Mouse (Mus musculus) forebrain, embryonic 14.5 days (tissue): ENCODE data around the gene Lrrfip1. TPM values are rescaled to one million over a fixed set of nuclear protein-coding genes. Genes with fewer than 3 reads are reported as not detected.

Source experiments
- ATAC-seq: fragments of 200-750 bp; cut with Nextera tagmentation; 2 replicates; pipeline ENCODE4 v1.8.0; 2017; ENCODE audit warnings: mild to moderate bottlenecking, moderate library complexity
- DNase-seq: peaks from one replicate; pipeline ENCODE4 v3.0.0-alpha.2; 2015; ENCODE audit warnings: low spot score
- H3K27ac ChIP-seq: fragments of 300-500 bp; sonication (generic); 2 replicates; pipeline ENCODE4 v1.5.1; 2014; ENCODE audit warnings: low read depth, mild to moderate bottlenecking, control low read depth, low read length, moderate library complexity
- H3K27me3 ChIP-seq: fragments of 300-500 bp; sonication (generic); replicated peaks from 2 replicates; pipeline ENCODE4 v1.6.1; 2014; ENCODE audit warnings: low read length, control low read depth, mixed read lengths; ENCODE audit not compliant: control insufficient read depth, insufficient read depth
- H3K36me3 ChIP-seq: fragments of 300-500 bp; sonication (generic); 2 replicates; pipeline ENCODE4 v1.6.1; 2014; ENCODE audit warnings: low read length, control low read depth; ENCODE audit not compliant: control insufficient read depth, insufficient read depth
- H3K4me1 ChIP-seq: fragments of 300-500 bp; sonication (generic); 2 replicates; pipeline ENCODE4 v1.6.1; 2014; ENCODE audit warnings: antibody characterized with exemption, low read length, control low read depth; ENCODE audit not compliant: control insufficient read depth, insufficient read depth
- H3K4me2 ChIP-seq: fragments of 300-500 bp; sonication (generic); 2 replicates; pipeline ENCODE4 v1.6.1; 2014; ENCODE audit warnings: mild to moderate bottlenecking, control low read depth, low read length
- H3K4me3 ChIP-seq: fragments of 300-500 bp; sonication (generic); 2 replicates; pipeline ENCODE4 v1.5.1; 2014; ENCODE audit warnings: low read depth, low read length, control low read depth
- H3K9ac ChIP-seq: fragments of 300-500 bp; sonication (generic); 2 replicates; pipeline ENCODE4 v1.6.1; 2014; ENCODE audit warnings: mild to moderate bottlenecking, low read length, control low read depth, moderate library complexity
- H3K9me3 ChIP-seq: fragments of 300-500 bp; sonication (generic); replicated peaks from 2 replicates; pipeline ENCODE4 v1.6.1; 2016; ENCODE audit warnings: low read length, control low read depth, mixed read lengths; ENCODE audit not compliant: control insufficient read depth
- WGBS: fragments of 180-500 bp; shearing (Covaris S2); extraction: QIAGEN DNeasy Blood & Tissue Kit; methylation state at CpG from one replicate; pipeline ENCODE4 v1.1.7; 2014; 5-methylcytosine and 5-hydroxymethylcytosine counted together
- polyA plus RNA-seq: library from polyadenylated mRNA; unstranded; fragments of >200 nt; fragmentation: Nextera tagmentation; extraction: Ambion mirVana; gene quantifications from 2 replicates; pipeline ENCODE4 v1.2.1, GENCODE M21; 2014

The Lrrfip1 gene
- polyA plus RNA-seq, result 27.2 and 35.6 TPM in 2 replicates

GRCm38 (mm10) chr1:90998268-90998890 is at the start of gene Lrrfip1:
Gene Lrrfip1, plus strand, starts transcription at chr1:90998737.
- DNase-seq (peak; percentile 59), ATAC-seq (peak; percentile 86)
- Histone ChIP-seq H3K9me3 (no peaks in the 10 kb centered on the region), H3K4me2 (peak within 1 kb of the TSS; percentile 98), H3K4me1 (peaks cover 6% of the 10 kb centered on the region; the same call in 1 of the 2 replicates), H3K27me3 (no peaks in the 10 kb centered on the region), H3K4me3 (peak within 1 kb of the TSS; percentile 69), H3K27ac (peak within 1 kb of the TSS; percentile 33; the same call in 1 of the 2 replicates), H3K9ac (peak within 1 kb of the TSS; percentile 81), H3K36me3 (no peaks in the 10 kb centered on the region)
- WGBS, result 1% methylated on average over 59 of the region's 59 CpGs

DNA sequence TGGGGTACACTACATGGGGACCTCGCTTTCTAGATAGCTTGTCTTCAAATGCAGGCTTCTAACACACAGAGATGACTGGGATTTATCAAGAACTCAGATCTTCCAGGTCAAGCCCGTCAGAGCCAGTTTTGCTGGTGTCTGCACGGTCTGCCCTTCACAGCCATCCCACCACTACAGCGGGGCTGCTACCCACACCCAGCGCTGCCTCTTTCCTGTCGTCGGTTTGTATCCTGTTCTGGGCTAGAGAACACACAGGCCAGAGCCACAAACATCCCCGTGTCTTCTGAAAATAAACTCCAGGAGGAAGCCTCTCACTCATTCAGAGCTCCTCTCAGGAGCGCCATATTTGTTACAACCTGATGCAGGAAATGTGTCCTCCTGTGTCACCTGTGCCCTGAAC is 49.2 kb upstream of the Lrrfip1 start:
- WGBS, result 82% methylated on average over 9 of the region's 9 CpGs
- H3K27ac ChIP-seq, result no peak overlapping the region

DNA sequence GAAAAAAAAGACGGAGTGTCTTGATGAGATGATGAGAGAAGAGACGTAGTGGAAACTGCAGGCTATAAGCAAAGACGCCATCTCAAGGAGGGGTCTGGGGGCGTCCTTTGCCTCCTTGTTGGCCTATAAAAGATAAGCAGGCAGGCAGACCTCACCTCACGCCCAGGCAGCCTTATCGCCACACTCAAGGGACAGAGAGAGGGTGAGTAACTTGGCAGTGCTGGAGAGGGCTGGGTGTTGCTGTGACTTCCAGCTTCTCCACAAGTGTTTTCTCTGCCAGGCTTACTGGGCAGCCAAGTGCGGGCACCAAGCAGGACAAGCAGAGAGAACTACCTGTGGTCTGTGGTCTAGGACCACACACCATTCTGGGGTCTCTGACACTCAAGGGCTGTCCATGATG is 46.9 kb upstream of the Lrrfip1 start:
- Histone ChIP-seq H3K27me3 (no peaks in the 10 kb centered on the region), H3K27ac (no peak overlapping the region), H3K4me1 (no peaks in the 10 kb centered on the region), H3K36me3 (no peaks in the 10 kb centered on the region), H3K4me3 (no peak overlapping the region), H3K9ac (no peak overlapping the region), H3K9me3 (no peaks in the 10 kb centered on the region), H3K4me2 (no peak overlapping the region)
- ATAC-seq (no peak), DNase-seq (no peak)
- WGBS, result 85% methylated on average over 7 of the region's 7 CpGs

More for the DNA sequence above, 49.2 kb upstream of the Lrrfip1 start:
- Histone ChIP-seq H3K4me1 (no peaks in the 10 kb centered on the region), H3K27me3 (no peaks in the 10 kb centered on the region), H3K9ac (no peak overlapping the region), H3K9me3 (no peaks in the 10 kb centered on the region), H3K36me3 (no peaks in the 10 kb centered on the region), H3K4me2 (no peak overlapping the region), H3K4me3 (no peak overlapping the region)
- no peak for ATAC-seq
- DNase-seq, result no peak

DNA sequence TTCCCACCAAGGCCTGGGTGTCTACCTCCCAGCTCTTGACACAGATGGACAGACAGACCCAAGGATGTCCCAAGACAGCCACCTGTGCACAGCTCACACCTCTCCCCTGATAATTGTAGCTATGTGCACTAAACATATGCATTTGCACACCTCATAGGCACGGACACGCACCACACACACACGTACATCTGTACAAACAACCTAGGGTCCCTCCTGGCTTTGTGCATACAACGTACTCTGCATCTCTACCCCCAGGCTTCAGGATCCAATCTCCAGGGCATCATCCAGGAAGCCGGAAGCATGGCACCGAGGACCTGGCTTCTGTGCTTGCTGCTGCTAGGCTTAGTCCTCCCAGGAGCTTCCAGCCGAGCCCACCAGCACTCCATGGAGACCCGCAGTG is 45.7 kb upstream of the Lrrfip1 start, which contains the start of gene Prlh:
TSS of gene Prlh (plus strand) at position 301 of the 400 bp plus-strand sequence.
- no peaks in the 10 kb centered on the region for H3K36me3 ChIP-seq
- no peak within 1 kb of the TSS for H3K4me2 ChIP-seq
- no peak within 1 kb of the TSS for H3K27ac ChIP-seq
- no peaks in the 10 kb centered on the region for H3K4me1 ChIP-seq
- H3K4me3 ChIP-seq, result no peak within 1 kb of the TSS
- no peak for ATAC-seq
- H3K9me3 ChIP-seq, result no peaks in the 10 kb centered on the region
- no peak for DNase-seq
- no peaks in the 10 kb centered on the region for H3K27me3 ChIP-seq
- no peak within 1 kb of the TSS for H3K9ac ChIP-seq
- WGBS, result 83% methylated on average over 8 of the region's 8 CpGs

- 73% methylated on average over 11 of the region's 11 CpGs for WGBS
- H3K27me3 ChIP-seq, result no peaks in the 10 kb centered on the region
- H3K27ac ChIP-seq, result no peak overlapping the region
- H3K9ac ChIP-seq, result no peak overlapping the region
- H3K36me3 ChIP-seq, result no peaks in the 10 kb centered on the region
- no peak overlapping the region for H3K4me3 ChIP-seq
- H3K4me2 ChIP-seq, result no peak overlapping the region
- ATAC-seq (no peak), DNase-seq (no peak)
- H3K4me1 ChIP-seq, result no peaks in the 10 kb centered on the region
- no peaks in the 10 kb centered on the region for H3K9me3 ChIP-seq
Measured at GRCm38 (mm10) chr1:90953688-90954087, 44.8 kb upstream of the Lrrfip1 start.

- Histone ChIP-seq H3K36me3 (no peaks in the 10 kb centered on the region), H3K4me1 (no peaks in the 10 kb centered on the region), H3K9ac (no peak overlapping the region), H3K4me3 (no peak overlapping the region), H3K4me2 (no peak overlapping the region), H3K27ac (no peak overlapping the region), H3K27me3 (no peaks in the 10 kb centered on the region), H3K9me3 (no peaks in the 10 kb centered on the region)
- peak; percentile 86; the same call in 1 of the 2 replicates for ATAC-seq
- DNase-seq, result peak; percentile 89
- WGBS, result 36% methylated on average over 7 of the region's 7 CpGs
Measured at GRCm38 (mm10) chr1:90956245-90957096, 42.1 kb upstream of the Lrrfip1 start.

- 48% methylated on average over 4 of the region's 4 CpGs for WGBS
- Histone ChIP-seq H3K4me2 (no peak overlapping the region), H3K4me1 (peaks cover 1% of the 10 kb centered on the region; the same call in 1 of the 2 replicates), H3K9me3 (no peaks in the 10 kb centered on the region), H3K27me3 (no peaks in the 10 kb centered on the region), H3K27ac (no peak overlapping the region), H3K36me3 (no peaks in the 10 kb centered on the region), H3K4me3 (no peak overlapping the region), H3K9ac (no peak overlapping the region)
- DNase-seq, result no peak
- ATAC-seq, result no peak
Measured at GRCm38 (mm10) chr1:90962526-90962925, 36.0 kb upstream of the Lrrfip1 start.

GRCm38 (mm10) chr1:90962994-90963393 is 35.5 kb upstream of the Lrrfip1 start:
- Histone ChIP-seq H3K9me3 (no peaks in the 10 kb centered on the region), H3K36me3 (no peaks in the 10 kb centered on the region), H3K4me1 (peaks cover 6% of the 10 kb centered on the region), H3K27me3 (no peaks in the 10 kb centered on the region), H3K9ac (no peak overlapping the region), H3K4me3 (no peak overlapping the region), H3K27ac (no peak overlapping the region), H3K4me2 (no peak overlapping the region)
- WGBS, result 13% methylated on average over 3 of the region's 3 CpGs
- ATAC-seq, result peak; percentile 29; the same call in 1 of the 2 replicates
- DNase-seq, result peak; percentile 60

DNA sequence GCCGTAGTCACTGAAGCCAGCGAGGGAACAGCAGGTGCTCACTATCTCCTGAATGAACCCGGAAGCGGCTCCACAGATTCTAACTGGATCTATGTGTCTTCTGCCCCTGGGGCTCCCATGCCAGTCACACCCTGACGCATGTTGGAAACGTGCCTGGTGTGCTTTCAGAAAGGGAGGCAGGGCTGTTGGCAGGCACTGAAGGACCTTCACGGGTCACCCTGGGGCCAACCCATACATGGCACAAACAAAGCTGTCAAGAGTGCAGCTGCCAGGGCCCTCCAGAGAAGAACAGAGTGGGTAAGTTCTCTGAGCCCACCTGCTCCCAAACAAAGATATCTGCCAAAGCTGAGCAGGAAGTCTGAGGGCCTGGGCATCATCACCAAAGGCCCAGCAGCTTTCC is 31.0 kb upstream of the Lrrfip1 start:
- peaks cover 7% of the 10 kb centered on the region for H3K4me1 ChIP-seq
- no peak overlapping the region for H3K27ac ChIP-seq
- ATAC-seq, result peak; percentile 79
- no peaks in the 10 kb centered on the region for H3K36me3 ChIP-seq
- 34% methylated on average over 7 of the region's 7 CpGs for WGBS
- no peaks in the 10 kb centered on the region for H3K27me3 ChIP-seq
- no peaks in the 10 kb centered on the region for H3K9me3 ChIP-seq
- no peak overlapping the region for H3K4me2 ChIP-seq
- peak; percentile 68 for DNase-seq
- H3K9ac ChIP-seq, result no peak overlapping the region
- H3K4me3 ChIP-seq, result no peak overlapping the region
